Mouse (Mus musculus) midbrain, embryonic 16.5 days (tissue): ENCODE measurements around the gene Homez. TPM values are rescaled to one million over a fixed set of nuclear protein-coding genes. Genes with fewer than 3 reads are reported as not detected.

Source experiments
- ATAC-seq: fragments of 200-750 bp; cut with Nextera tagmentation; 2 replicates; pipeline ENCODE4 v1.8.0; 2017; ENCODE audit warnings: moderate TSS enrichment
- H3K27ac ChIP-seq: fragments of 300-500 bp; sonication (generic); 2 replicates; pipeline ENCODE4 v1.5.1; 2014; ENCODE audit warnings: mild to moderate bottlenecking, low read length, mixed read lengths
- H3K27me3 ChIP-seq: fragments of 300-500 bp; sonication (generic); 2 replicates; pipeline ENCODE4 v1.6.1; 2014; ENCODE audit warnings: low read depth, low read length, mixed read lengths; ENCODE audit not compliant: control insufficient read depth, insufficient read depth
- H3K36me3 ChIP-seq: fragments of 300-500 bp; sonication (generic); 2 replicates; pipeline ENCODE4 v1.6.1; 2014; ENCODE audit warnings: mild to moderate bottlenecking, low read length, moderate library complexity, mixed read lengths; ENCODE audit not compliant: control insufficient read depth, insufficient read depth
- H3K4me1 ChIP-seq: fragments of 300-500 bp; sonication (generic); 2 replicates; pipeline ENCODE4 v1.6.1; 2014; ENCODE audit warnings: mild to moderate bottlenecking, low read length, mixed read lengths; ENCODE audit not compliant: control insufficient read depth, insufficient read depth
- H3K4me2 ChIP-seq: fragments of 300-500 bp; sonication (generic); 2 replicates; pipeline ENCODE4 v1.6.1; 2014; ENCODE audit warnings: mild to moderate bottlenecking, low read length, mixed read lengths
- H3K4me3 ChIP-seq: fragments of 300-500 bp; sonication (generic); 2 replicates; pipeline ENCODE4 v1.5.1; 2014; ENCODE audit warnings: low read depth, mild to moderate bottlenecking, low read length, moderate library complexity, mixed read lengths
- H3K9ac ChIP-seq: fragments of 300-500 bp; sonication (generic); 2 replicates; pipeline ENCODE4 v1.6.1; 2014; ENCODE audit warnings: low read depth, low read length, mixed read lengths
- H3K9me3 ChIP-seq: fragments of 300-500 bp; sonication (generic); replicated peaks from 2 replicates; pipeline ENCODE4 v1.6.1; 2014; ENCODE audit warnings: mild to moderate bottlenecking, low read length, mixed read lengths; ENCODE audit not compliant: control insufficient read depth, poor library complexity, severe bottlenecking
- WGBS: fragments of 180-500 bp; shearing (Covaris S2); extraction: QIAGEN DNeasy Blood & Tissue Kit; methylation state at CpG from one replicate; pipeline ENCODE4 v1.1.7; 2014; 5-methylcytosine and 5-hydroxymethylcytosine counted together
- polyA plus RNA-seq: library from polyadenylated mRNA; unstranded; fragments of >200 nt; fragmentation: Nextera tagmentation; extraction: Ambion mirVana; gene quantifications from 2 replicates; pipeline ENCODE4 v1.2.1, GENCODE M21; 2015

Gene Homez
- polyA plus RNA-seq, 1 experiment from 2014 or later, result 14.5 TPM

DNA sequence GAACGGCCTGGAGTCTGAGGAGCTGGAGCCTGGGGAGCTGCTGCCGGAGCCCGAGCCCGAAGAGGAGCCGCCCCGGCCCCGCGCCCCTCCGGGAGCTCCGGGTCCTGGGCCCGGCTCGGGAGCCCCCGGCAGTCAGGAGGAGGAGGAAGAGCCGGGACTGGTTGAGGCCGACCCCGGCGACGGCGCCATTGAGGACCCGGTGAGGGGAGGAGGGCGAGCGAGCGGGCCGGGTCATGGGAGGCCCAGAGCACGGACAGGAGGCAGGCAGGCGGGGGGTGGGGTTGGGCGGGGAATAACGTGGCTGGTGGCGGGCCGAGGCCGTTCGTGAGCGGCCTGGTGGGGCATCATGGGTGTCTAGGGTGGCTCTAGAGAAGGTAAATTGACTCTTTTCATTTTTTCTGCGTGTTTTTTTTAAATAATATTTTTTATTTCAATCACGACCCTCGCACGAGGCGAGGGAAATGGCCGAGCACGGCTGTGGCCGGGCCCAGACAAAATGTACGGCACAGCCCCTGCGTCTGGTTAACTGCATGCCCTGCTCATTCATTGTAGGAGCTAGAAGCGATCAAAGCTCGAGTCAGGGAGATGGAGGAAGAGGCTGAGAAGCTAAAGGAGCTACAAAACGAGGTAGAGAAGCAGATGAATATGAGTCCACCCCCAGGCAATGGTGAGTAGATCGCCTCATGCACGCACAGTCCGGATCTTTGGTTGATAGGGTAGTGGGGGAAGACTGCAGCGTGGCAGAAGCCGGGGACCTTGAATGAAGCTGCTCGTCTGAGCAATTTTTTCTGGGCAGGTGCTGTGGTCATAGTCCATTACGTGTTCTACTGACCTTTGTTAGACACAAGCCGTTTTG, 23.8 kb upstream of the Homez start:
- peaks cover 17% of the 10 kb centered on the region for H3K4me1 ChIP-seq
- ATAC-seq, result peak; percentile 61
- peaks cover 17% of the 10 kb centered on the region for H3K36me3 ChIP-seq
- under 1% methylated on average over 47 of the region's 54 CpGs for WGBS
- H3K9ac ChIP-seq, result peak overlapping the region; percentile 99
- H3K4me2 ChIP-seq, result peak overlapping the region; percentile 81
- H3K4me3 ChIP-seq, result peak overlapping the region; percentile 95
- H3K27ac ChIP-seq, result peak overlapping the region; percentile 98
- H3K9me3 ChIP-seq, result no peaks in the 10 kb centered on the region
- H3K27me3 ChIP-seq, result no peaks in the 10 kb centered on the region

DNA sequence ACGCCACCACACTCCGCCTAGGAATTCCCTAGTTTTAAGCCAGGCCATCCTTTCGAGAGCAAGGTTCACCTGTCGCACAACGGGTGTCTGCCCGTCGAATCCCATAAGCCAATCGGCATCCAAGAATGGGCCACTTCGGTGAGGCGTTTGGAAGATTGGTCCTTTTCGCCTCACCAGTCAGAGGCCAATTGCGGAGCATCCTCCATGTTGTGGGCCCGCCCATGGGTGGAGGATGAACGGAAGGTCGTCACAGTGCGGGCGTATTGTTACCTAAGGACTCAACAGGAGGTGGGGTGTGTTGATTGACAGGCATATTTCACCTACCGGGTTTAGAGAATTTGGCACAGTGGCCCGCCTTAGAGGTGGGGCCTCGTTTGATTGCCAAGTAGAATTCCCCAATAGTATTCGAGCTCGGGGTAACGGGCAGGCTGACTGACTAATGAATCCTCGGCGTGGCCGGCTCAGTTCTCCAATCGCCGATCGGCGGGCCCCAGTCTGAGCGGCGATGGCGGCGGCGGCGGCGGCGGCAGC, 23.0 kb upstream of the Homez start:
- Histone ChIP-seq H3K27me3 (no peaks in the 10 kb centered on the region), H3K4me3 (peak overlapping the region; percentile 95), H3K36me3 (peaks cover 14% of the 10 kb centered on the region), H3K4me2 (peak overlapping the region; percentile 42), H3K9ac (peak overlapping the region; percentile 99), H3K4me1 (peaks cover 17% of the 10 kb centered on the region), H3K27ac (peak overlapping the region; percentile 98), H3K9me3 (no peaks in the 10 kb centered on the region)
- under 1% methylated on average over 38 of the region's 38 CpGs for WGBS
- peak; percentile 98 for ATAC-seq

DNA sequence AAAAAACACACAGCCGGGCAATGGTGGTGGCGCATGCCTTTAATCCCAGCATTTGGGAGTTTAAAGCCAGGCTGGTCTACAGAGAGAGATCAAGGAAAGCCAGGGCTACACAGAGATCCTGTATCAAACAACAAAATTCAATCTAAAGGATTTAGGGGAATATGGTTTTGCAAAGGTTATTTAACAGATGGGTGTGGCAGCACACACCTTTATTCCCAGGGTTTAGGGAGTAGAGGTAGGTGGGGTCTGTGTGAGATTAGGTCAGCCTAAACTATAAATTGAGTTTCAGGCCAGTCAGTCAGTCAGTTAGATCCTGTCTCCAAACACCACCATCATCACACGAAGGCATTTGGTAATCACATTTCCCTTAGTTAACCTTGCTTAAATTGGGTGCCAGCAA, 21.4 kb upstream of the Homez start, which contains the start of gene Pabpn1:
Gene Pabpn1, plus strand, starts transcription at position 301 of the 400 bp plus-strand sequence.
- Histone ChIP-seq H3K4me2 (peak within 1 kb of the TSS; percentile 42), H3K9ac (no peak within 1 kb of the TSS), H3K36me3 (peaks cover 7% of the 10 kb centered on the region), H3K9me3 (no peaks in the 10 kb centered on the region), H3K4me3 (peak within 1 kb of the TSS; percentile 38), H3K4me1 (peaks cover 17% of the 10 kb centered on the region), H3K27ac (peak within 1 kb of the TSS; percentile 78), H3K27me3 (no peaks in the 10 kb centered on the region)
- no peak for ATAC-seq
- 93% methylated on average over 3 of the region's 3 CpGs for WGBS

DNA sequence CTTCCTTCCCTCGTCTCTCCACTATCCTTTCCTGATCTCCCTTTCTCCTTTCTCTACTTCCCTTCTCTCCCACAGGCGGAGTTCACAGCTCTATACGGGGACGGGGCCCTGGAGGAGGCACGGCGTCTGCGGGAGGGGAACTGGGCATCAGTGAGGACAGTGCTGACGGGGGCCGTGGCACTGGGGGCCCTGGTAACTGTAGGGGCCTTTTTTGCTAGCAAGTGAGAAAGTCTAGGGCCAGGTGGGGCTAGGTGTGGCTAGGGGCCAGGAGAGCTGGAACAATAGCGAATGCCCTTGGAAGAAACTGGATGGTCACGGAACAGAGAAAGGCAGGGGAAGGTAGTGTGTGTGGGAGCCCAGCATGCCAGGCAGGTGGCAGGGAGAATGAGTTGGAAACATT, 14.5 kb upstream of the Homez start:
- no peak for ATAC-seq
- H3K4me3 ChIP-seq, result no peak overlapping the region
- H3K36me3 ChIP-seq, result no peaks in the 10 kb centered on the region
- no peak overlapping the region; the same call in 1 of the 2 replicates for H3K4me2 ChIP-seq
- no peaks in the 10 kb centered on the region for H3K27me3 ChIP-seq
- 92% methylated on average over 11 of the region's 11 CpGs for WGBS
- H3K4me1 ChIP-seq, result peaks cover 17% of the 10 kb centered on the region
- no peaks in the 10 kb centered on the region for H3K9me3 ChIP-seq
- H3K27ac ChIP-seq, result no peak overlapping the region
- no peak overlapping the region for H3K9ac ChIP-seq

DNA sequence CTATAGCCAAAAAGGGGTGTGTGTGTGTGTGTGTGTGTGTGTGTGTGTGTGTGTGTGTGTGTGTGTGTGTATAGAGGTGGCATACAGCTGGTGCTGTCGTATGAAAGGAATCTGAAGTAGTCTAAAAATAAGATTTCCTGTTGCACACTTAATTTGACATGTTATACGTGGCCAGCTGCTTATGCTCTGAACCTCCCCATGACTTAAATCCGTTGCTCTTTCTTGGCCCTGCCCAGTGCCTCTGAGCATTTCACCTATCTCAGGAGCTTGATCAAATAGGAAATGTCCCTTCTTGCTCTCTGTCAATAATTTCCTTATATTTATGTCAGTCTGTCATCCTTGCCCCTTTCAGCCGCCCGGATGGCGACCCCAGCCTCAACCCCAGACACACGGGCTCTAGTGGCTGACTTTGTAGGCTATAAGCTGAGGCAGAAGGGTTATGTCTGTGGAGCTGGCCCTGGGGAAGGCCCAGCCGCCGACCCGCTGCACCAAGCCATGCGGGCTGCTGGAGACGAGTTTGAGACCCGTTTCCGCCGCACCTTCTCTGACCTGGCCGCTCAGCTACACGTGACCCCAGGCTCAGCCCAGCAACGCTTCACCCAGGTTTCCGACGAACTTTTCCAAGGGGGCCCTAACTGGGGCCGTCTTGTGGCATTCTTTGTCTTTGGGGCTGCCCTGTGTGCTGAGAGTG, 13.4 kb upstream of the Homez start:
- H3K9me3 ChIP-seq, result no peaks in the 10 kb centered on the region
- H3K4me3 ChIP-seq, result peak overlapping the region; percentile 60
- peak overlapping the region; percentile 78 for H3K9ac ChIP-seq
- H3K4me1 ChIP-seq, result peaks cover 17% of the 10 kb centered on the region
- 28% methylated on average over 21 of the region's 21 CpGs for WGBS
- H3K27ac ChIP-seq, result peak overlapping the region; percentile 87
- H3K27me3 ChIP-seq, result no peaks in the 10 kb centered on the region
- no peaks in the 10 kb centered on the region for H3K36me3 ChIP-seq
- H3K4me2 ChIP-seq, result peak overlapping the region; percentile 76
- no peak; the same call in 1 of the 2 replicates for ATAC-seq

DNA sequence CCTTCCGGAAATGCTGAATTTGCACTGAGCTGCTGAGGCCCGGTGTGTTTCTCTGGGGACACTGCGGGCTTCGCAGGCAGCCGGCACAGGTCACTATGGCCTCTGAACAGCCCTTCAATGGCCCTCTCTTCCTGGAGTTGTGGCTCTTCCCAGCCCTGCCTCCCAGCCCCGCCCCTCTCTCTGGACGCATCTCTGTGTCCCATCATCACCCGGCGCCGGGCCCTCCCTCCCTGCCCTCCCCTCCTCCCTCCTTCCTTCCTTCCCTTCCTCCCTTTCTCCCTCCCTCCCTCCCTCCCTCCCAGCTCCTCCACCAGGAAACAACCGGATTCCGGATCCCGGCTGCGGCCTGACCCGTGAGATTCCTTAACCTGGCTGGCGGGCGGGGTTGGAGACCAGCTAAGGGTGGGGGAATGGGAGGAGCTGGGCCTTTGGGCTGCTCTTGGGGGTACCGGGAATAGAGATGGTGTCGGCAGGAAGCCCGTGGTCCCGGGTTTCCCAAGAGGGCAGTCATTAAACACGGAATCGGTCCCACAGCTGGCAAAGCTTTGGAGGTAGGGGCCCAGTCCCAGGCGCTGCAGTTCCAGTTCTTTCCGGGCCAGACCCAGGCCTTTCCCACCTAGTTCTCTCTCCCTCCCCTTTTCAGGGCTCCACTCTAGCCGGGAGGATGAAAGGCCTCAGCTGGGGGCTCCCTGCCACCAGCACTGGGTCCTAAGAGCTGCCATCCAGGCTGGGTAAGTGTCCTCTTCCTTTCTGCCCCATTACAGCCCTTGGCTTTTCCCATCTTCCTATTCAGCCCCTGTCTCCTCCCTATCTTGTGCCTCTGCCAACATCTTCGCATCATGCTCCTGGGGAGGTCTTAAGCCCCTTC, 12.6 kb upstream of the Homez start, which contains the start of the genes Bcl2l2 and Gm20521:
Gene Bcl2l2, plus strand, starts transcription at position 224 of the 868 bp plus-strand sequence.
Gene Gm20521, plus strand, starts transcription at position 288 of the 868 bp plus-strand sequence.
- no peaks in the 10 kb centered on the region for H3K9me3 ChIP-seq
- H3K36me3 ChIP-seq, result no peaks in the 10 kb centered on the region
- 0% methylated on average over 25 of the region's 27 CpGs for WGBS
- H3K9ac ChIP-seq, result peak within 1 kb of the TSS; percentile 78
- peak within 1 kb of the TSS; percentile 87 for H3K27ac ChIP-seq
- H3K4me3 ChIP-seq, result peak within 1 kb of the TSS; percentile 60
- peaks cover 17% of the 10 kb centered on the region for H3K4me1 ChIP-seq
- ATAC-seq, result peak; percentile 87
- H3K4me2 ChIP-seq, result peak within 1 kb of the TSS; percentile 76
- H3K27me3 ChIP-seq, result no peaks in the 10 kb centered on the region

DNA sequence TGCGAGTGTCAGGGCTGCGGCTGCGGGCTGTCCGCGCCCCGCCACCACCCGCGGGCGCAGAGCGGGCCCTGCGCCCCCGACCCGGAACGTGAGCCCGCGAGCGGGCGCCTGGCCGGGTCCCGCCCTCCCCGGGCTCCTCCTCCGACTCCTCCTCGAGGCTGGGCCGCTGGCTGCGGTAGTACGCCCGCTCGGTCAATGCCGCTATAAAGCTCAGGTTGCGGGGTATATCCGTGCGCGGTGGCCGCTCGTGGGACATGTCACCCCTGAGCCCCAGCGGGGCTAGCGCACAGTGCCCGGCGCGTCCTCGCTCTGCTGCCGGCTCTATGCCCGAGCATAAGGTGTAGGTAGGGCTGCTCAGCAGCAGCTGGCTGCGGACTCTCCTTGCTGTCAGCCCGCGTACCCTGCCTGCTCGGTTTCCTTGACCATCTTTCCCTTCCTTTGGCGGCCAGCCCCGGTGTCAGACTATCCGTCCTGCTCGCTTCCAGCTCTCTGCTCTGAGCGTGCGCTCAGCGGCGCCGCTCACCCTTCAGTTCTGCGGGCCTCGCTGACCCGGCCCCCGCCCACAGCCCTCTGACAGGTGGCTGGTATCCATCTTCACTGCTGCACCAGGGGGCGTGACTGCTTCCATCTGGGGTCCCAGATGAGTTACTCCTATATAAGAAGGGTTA, 6.4 kb upstream of the Homez start, which contains the start of gene Ppp1r3e:
Gene Ppp1r3e, minus strand, starts transcription at position 503 of the 668 bp plus-strand sequence.
- H3K27ac ChIP-seq, result peak within 1 kb of the TSS; percentile 96
- no peaks in the 10 kb centered on the region for H3K27me3 ChIP-seq
- H3K9ac ChIP-seq, result peak within 1 kb of the TSS; percentile 98
- peaks cover 16% of the 10 kb centered on the region for H3K4me1 ChIP-seq
- peak within 1 kb of the TSS; percentile 80 for H3K4me2 ChIP-seq
- H3K4me3 ChIP-seq, result peak within 1 kb of the TSS; percentile 77
- peak; percentile 82 for ATAC-seq
- no peaks in the 10 kb centered on the region for H3K9me3 ChIP-seq
- no peaks in the 10 kb centered on the region for H3K36me3 ChIP-seq
- 0% methylated on average over 50 of the region's 61 CpGs for WGBS
